Mouse (Mus musculus): Measurements from ENCODE around the gene Lhpp. TPM values are rescaled to one million over a fixed set of nuclear protein-coding genes. Genes with fewer than 3 reads are reported as not detected.

Gene Lhpp
- total and polyA plus RNA-seq, 2 experiments from 2014 or later = 42.5 to 53.3 TPM

- Histone ChIP-seq H3K4me2 (ENCODE audit: low read depth, low read length) (no peak overlapping the region), H3K36me3 (ENCODE audit: insufficient read depth, low read length) (no peaks in the 10 kb centered on the region), H3K27ac (peak overlapping the region; percentile 49; the same call in 1 of the 2 replicates), H3K4me1 (ENCODE audit: insufficient read depth, low read length) (peaks cover 19% of the 10 kb centered on the region), H3K9me3 (ENCODE audit: low read length) (no peaks in the 10 kb centered on the region), H3K27me3 (ENCODE audit: insufficient read depth, low read length) (no peaks in the 10 kb centered on the region), H3K9ac (replicated peaks; ENCODE audit: low read length) (0 out of 2 replicates have a peak overlapping the region, but pooled peaks have one; percentile 21), H3K4me3 (ENCODE audit: low read length) (no peak overlapping the region)
- ATAC-seq (peak; percentile 50), DNase-seq (ENCODE audit: low spot score) (peak; percentile 34)
- 34% methylated on average over 16 of the region's 16 CpGs for WGBS
- TF ChIP-seq CTCF (IDR thresholded peaks at IDR 0.05; ENCODE audit: low read depth) = no peak
Measured at GRCm38 (mm10) chr7:132712044-132712708, 101.7 kb downstream of the Lhpp start.

GRCm38 (mm10) chr7:132712956-132713355 is 102.5 kb downstream of the Lhpp start:
- Histone ChIP-seq H3K9me3 (ENCODE audit: low read length) (no peaks in the 10 kb centered on the region), H3K27me3 (ENCODE audit: insufficient read depth, low read length) (no peaks in the 10 kb centered on the region), H3K27ac (no peak overlapping the region), H3K4me3 (ENCODE audit: low read length) (no peak overlapping the region), H3K36me3 (ENCODE audit: insufficient read depth, low read length) (no peaks in the 10 kb centered on the region), H3K4me2 (ENCODE audit: low read depth, low read length) (no peak overlapping the region), H3K4me1 (ENCODE audit: insufficient read depth, low read length) (peaks cover 19% of the 10 kb centered on the region), H3K9ac (replicated peaks; ENCODE audit: low read length) (no peak overlapping the region)
- 84% methylated on average over 7 of the region's 7 CpGs for WGBS
- ATAC-seq (no peak), DNase-seq (ENCODE audit: low spot score) (no peak)
- TF ChIP-seq CTCF (IDR thresholded peaks at IDR 0.05; ENCODE audit: low read depth) = no peak

- H3K4me1 ChIP-seq (ENCODE audit: insufficient read depth, low read length) = peaks cover 19% of the 10 kb centered on the region
- H3K9ac ChIP-seq (replicated peaks; ENCODE audit: low read length) = no peak overlapping the region
- H3K4me2 ChIP-seq (ENCODE audit: low read depth, low read length) = no peak overlapping the region
- H3K27ac ChIP-seq = peak overlapping the region; percentile 77
- no peak for ATAC-seq
- H3K27me3 ChIP-seq (ENCODE audit: insufficient read depth, low read length) = no peaks in the 10 kb centered on the region
- H3K36me3 ChIP-seq (ENCODE audit: insufficient read depth, low read length) = no peaks in the 10 kb centered on the region
- no peak overlapping the region for H3K4me3 ChIP-seq (ENCODE audit: low read length)
- peak; percentile 9 for DNase-seq (ENCODE audit: low spot score)
- TF ChIP-seq CTCF (IDR thresholded peaks at IDR 0.05; ENCODE audit: low read depth) = no peak
- WGBS = 63% methylated on average over 8 of the region's 8 CpGs
- no peaks in the 10 kb centered on the region for H3K9me3 ChIP-seq (ENCODE audit: low read length)
Measured at GRCm38 (mm10) chr7:132713483-132714126, 103.2 kb downstream of the Lhpp start.

DNA sequence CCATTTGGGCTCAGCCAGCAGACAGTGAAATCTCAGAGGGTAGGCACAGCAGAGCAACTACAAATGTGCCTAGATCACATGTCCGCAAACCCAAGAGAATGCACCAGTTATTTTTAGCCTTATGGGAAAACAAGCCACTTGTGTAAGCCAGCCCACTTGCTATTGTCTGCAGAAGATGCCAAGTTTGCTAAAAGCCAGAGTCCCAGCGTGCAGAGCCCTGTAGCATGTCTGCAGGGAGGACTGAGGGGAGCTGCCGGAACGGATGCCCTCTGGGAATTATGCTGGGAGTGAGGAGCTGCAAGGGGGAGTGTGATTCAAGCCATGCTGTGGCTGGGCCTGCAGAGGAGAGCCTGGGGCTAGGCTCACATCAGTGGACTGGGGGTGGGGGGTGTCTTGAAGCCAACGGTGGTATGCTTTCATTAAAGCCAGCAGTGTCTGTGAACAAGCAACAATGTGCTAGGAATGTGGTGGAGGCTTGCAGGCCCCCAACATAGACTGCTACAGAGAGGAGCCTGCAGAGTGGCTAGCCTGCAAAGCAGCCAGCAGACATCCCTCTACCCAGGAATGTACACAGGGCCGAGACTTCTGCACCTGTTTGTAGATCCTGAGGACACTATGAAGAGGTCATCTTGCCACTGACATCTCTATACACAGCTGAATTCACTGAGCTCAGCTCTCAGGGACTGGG is 103.9 kb downstream of the Lhpp start:
- 24% methylated on average over 6 of the region's 6 CpGs for WGBS
- no peaks in the 10 kb centered on the region for H3K27me3 ChIP-seq (ENCODE audit: insufficient read depth, low read length)
- no peak overlapping the region for H3K4me2 ChIP-seq (ENCODE audit: low read depth, low read length)
- peak; percentile 60 for ATAC-seq
- H3K9ac ChIP-seq (replicated peaks; ENCODE audit: low read length) = no peak overlapping the region
- H3K36me3 ChIP-seq (ENCODE audit: insufficient read depth, low read length) = no peaks in the 10 kb centered on the region
- peak; percentile 67 for DNase-seq (ENCODE audit: low spot score)
- no peak for TF ChIP-seq CTCF (IDR thresholded peaks at IDR 0.05; ENCODE audit: low read depth)
- peak overlapping the region; percentile 77 for H3K27ac ChIP-seq
- no peaks in the 10 kb centered on the region for H3K9me3 ChIP-seq (ENCODE audit: low read length)
- no peak overlapping the region for H3K4me3 ChIP-seq (ENCODE audit: low read length)
- H3K4me1 ChIP-seq (ENCODE audit: insufficient read depth, low read length) = peaks cover 19% of the 10 kb centered on the region

- DNase-seq (ENCODE audit: low spot score) = no peak
- ATAC-seq = no peak
- H3K4me1 ChIP-seq (ENCODE audit: insufficient read depth, low read length) = peaks cover 19% of the 10 kb centered on the region
- H3K9me3 ChIP-seq (ENCODE audit: low read length) = no peaks in the 10 kb centered on the region
- no peak overlapping the region; the same call in 1 of the 2 replicates for H3K27ac ChIP-seq
- WGBS = 94% methylated on average over 4 of the region's 4 CpGs
- no peak overlapping the region for H3K4me3 ChIP-seq (ENCODE audit: low read length)
- H3K9ac ChIP-seq (replicated peaks; ENCODE audit: low read length) = no peak overlapping the region
- no peaks in the 10 kb centered on the region for H3K27me3 ChIP-seq (ENCODE audit: insufficient read depth, low read length)
- H3K4me2 ChIP-seq (ENCODE audit: low read depth, low read length) = no peak overlapping the region
- H3K36me3 ChIP-seq (ENCODE audit: insufficient read depth, low read length) = no peaks in the 10 kb centered on the region
- TF ChIP-seq CTCF (IDR thresholded peaks at IDR 0.05; ENCODE audit: low read depth) = no peak
Measured at GRCm38 (mm10) chr7:132715259-132715658, 104.8 kb downstream of the Lhpp start.

- TF ChIP-seq CTCF (IDR thresholded peaks at IDR 0.05; ENCODE audit: low read depth) = no peak
- Histone ChIP-seq H3K4me1 (ENCODE audit: insufficient read depth, low read length) (peaks cover 17% of the 10 kb centered on the region; the same call in 1 of the 2 replicates), H3K36me3 (ENCODE audit: insufficient read depth, low read length) (no peaks in the 10 kb centered on the region), H3K4me2 (ENCODE audit: low read depth, low read length) (no peak overlapping the region), H3K27me3 (ENCODE audit: insufficient read depth, low read length) (no peaks in the 10 kb centered on the region), H3K9ac (replicated peaks; ENCODE audit: low read length) (no peak overlapping the region), H3K27ac (0 out of 2 replicates have a peak overlapping the region, but pooled peaks have one; percentile 58), H3K4me3 (ENCODE audit: low read length) (no peak overlapping the region), H3K9me3 (ENCODE audit: low read length) (no peaks in the 10 kb centered on the region)
- DNase-seq (ENCODE audit: low spot score) (no peak), ATAC-seq (no peak)
- 87% methylated on average over 4 of the region's 4 CpGs for WGBS
Measured at GRCm38 (mm10) chr7:132719570-132719969, 109.1 kb downstream of the Lhpp start.

Data from hindbrain, postnatal 0 days (tissue).